Mouse (Mus musculus) hindbrain, embryonic 11.5 days (tissue): Measurements from ENCODE around the gene Scgb1c1. TPM values are rescaled to one million over a fixed set of nuclear protein-coding genes. Genes with fewer than 3 reads are reported as not detected.
"Not testable (repeated sequence)": the region's sequence is repeated elsewhere in the genome, so short reads cannot be mapped to it uniquely, and the experiment has no call there.

ENCODE experiments used
- ATAC-seq: fragments of 200-750 bp; cut with Nextera tagmentation; 2 replicates; pipeline ENCODE4 v1.8.0; 2017; ENCODE audit warnings: mild to moderate bottlenecking, moderate TSS enrichment, moderate library complexity; ENCODE audit not compliant: low FRiP score
- DNase-seq: peaks from one replicate; pipeline ENCODE4 v3.0.0-alpha.2; 2015; ENCODE audit warnings: low spot score
- H3K27ac ChIP-seq: fragments of 300-500 bp; sonication (generic); 2 replicates; pipeline ENCODE4 v1.5.1; 2014; ENCODE audit warnings: mild to moderate bottlenecking, low read depth, low read length
- H3K27me3 ChIP-seq: fragments of 300-500 bp; sonication (generic); 2 replicates; pipeline ENCODE4 v1.6.1; 2014; ENCODE audit warnings: mild to moderate bottlenecking, low read length, moderate library complexity, mixed read lengths; ENCODE audit not compliant: control insufficient read depth, insufficient read depth
- H3K36me3 ChIP-seq: fragments of 300-500 bp; sonication (generic); 2 replicates; pipeline ENCODE4 v1.6.1; 2014; ENCODE audit warnings: mild to moderate bottlenecking, low read length, moderate library complexity, mixed read lengths; ENCODE audit not compliant: control insufficient read depth, insufficient read depth
- H3K4me1 ChIP-seq: fragments of 300-500 bp; sonication (generic); replicated peaks from 2 replicates; pipeline ENCODE4 v1.6.1; 2014; ENCODE audit warnings: low read length, mixed read lengths; ENCODE audit not compliant: control insufficient read depth, insufficient read depth
- H3K4me2 ChIP-seq: fragments of 300-500 bp; sonication (generic); replicated peaks from 2 replicates; pipeline ENCODE4 v1.6.1; 2014; ENCODE audit warnings: mild to moderate bottlenecking, low read depth, low read length
- H3K4me3 ChIP-seq: fragments of 300-500 bp; sonication (generic); 2 replicates; pipeline ENCODE4 v1.5.1; 2014; ENCODE audit warnings: low read depth, low read length
- H3K9ac ChIP-seq: fragments of 300-500 bp; sonication (generic); 2 replicates; pipeline ENCODE4 v1.6.1; 2014; ENCODE audit warnings: low read depth, low read length
- H3K9me3 ChIP-seq: fragments of 300-500 bp; sonication (generic); 2 replicates; pipeline ENCODE4 v1.6.1; 2016; ENCODE audit warnings: low read length; ENCODE audit not compliant: control insufficient read depth
- WGBS: fragments of 180-500 bp; shearing (Covaris S2); extraction: QIAGEN DNeasy Blood & Tissue Kit; methylation state at CpG from one replicate; pipeline ENCODE4 v1.1.7; 2014; 5-methylcytosine and 5-hydroxymethylcytosine counted together
- polyA plus RNA-seq: library from polyadenylated mRNA; unstranded; fragments of >200 nt; fragmentation: Nextera tagmentation; extraction: Ambion mirVana; gene quantifications from 2 replicates; pipeline ENCODE4 v1.2.1, GENCODE M21; 2014

Scgb1c1 gene
- polyA plus RNA-seq, 1 experiment from 2014 or later = not detected

- DNase-seq (peak; percentile 98), ATAC-seq (peak; percentile 96)
- Histone ChIP-seq H3K4me2 (peak within 1 kb of the TSS; percentile 88), H3K9me3 (no peaks in the 10 kb centered on the region), H3K27me3 (no peaks in the 10 kb centered on the region), H3K4me3 (peak within 1 kb of the TSS; percentile 93), H3K27ac (peak within 1 kb of the TSS; percentile 66), H3K9ac (peak within 1 kb of the TSS; percentile 81), H3K36me3 (no peaks in the 10 kb centered on the region), H3K4me1 (0 out of 2 replicates have a peak, but pooled peaks cover 2% of the 10 kb centered on the region)
- WGBS = under 1% methylated on average over 58 of the region's 59 CpGs
These were observed 36.5 kb downstream of the Scgb1c1 start, which contains the start of the genes Psmd13 and Sirt3 for GRCm38 (mm10) chr7:140881696-140882468. Gene Psmd13, plus strand, starts transcription at chr7:140881968. Gene Sirt3, minus strand, starts transcription at chr7:140882309.

GRCm38 (mm10) chr7:140882469-140882803 lies 37.1 kb downstream of the Scgb1c1 start:
- Histone ChIP-seq H3K4me2 (peak overlapping the region; percentile 88), H3K4me3 (peak overlapping the region; percentile 93), H3K36me3 (no peaks in the 10 kb centered on the region), H3K4me1 (0 out of 2 replicates have a peak, but pooled peaks cover 2% of the 10 kb centered on the region), H3K9ac (peak overlapping the region; percentile 81), H3K9me3 (no peaks in the 10 kb centered on the region), H3K27me3 (no peaks in the 10 kb centered on the region), H3K27ac (peak overlapping the region; percentile 49)
- WGBS = 0% methylated on average over 12 of the region's 12 CpGs
- ATAC-seq (peak; percentile 75), DNase-seq (no peak)

- H3K27ac ChIP-seq, H3K9me3 ChIP-seq, H3K9ac ChIP-seq, DNase-seq, H3K4me2 ChIP-seq, ATAC-seq, H3K36me3 ChIP-seq, H3K4me3 ChIP-seq, H3K4me1 ChIP-seq, H3K27me3 ChIP-seq: not testable (repeated sequence)
- WGBS = 94% methylated on average over 16 of the region's 16 CpGs
These were observed 45.3 kb downstream of the Scgb1c1 start for GRCm38 (mm10) chr7:140890636-140891035.

- H3K36me3 ChIP-seq = peaks cover 18% of the 10 kb centered on the region
- no peak for DNase-seq
- no peak overlapping the region for H3K4me3 ChIP-seq
- H3K4me1 ChIP-seq = no peaks in the 10 kb centered on the region
- no peak for ATAC-seq
- H3K27me3 ChIP-seq = no peaks in the 10 kb centered on the region
- WGBS = 88% methylated on average over 7 of the region's 7 CpGs
- no peak overlapping the region for H3K9ac ChIP-seq
- H3K9me3 ChIP-seq = no peaks in the 10 kb centered on the region
- H3K4me2 ChIP-seq = no peak overlapping the region
- H3K27ac ChIP-seq = no peak overlapping the region
These were observed 48.7 kb downstream of the Scgb1c1 start for GRCm38 (mm10) chr7:140894031-140894430.

GRCm38 (mm10) chr7:140894611-140895010 lies 49.3 kb downstream of the Scgb1c1 start:
- Histone ChIP-seq H3K4me3 (no peak overlapping the region), H3K4me1 (no peaks in the 10 kb centered on the region), H3K9me3 (no peaks in the 10 kb centered on the region), H3K4me2 (no peak overlapping the region), H3K36me3 (peaks cover 18% of the 10 kb centered on the region; the same call in 1 of the 2 replicates), H3K27me3 (no peaks in the 10 kb centered on the region), H3K27ac (no peak overlapping the region), H3K9ac (no peak overlapping the region)
- ATAC-seq (no peak), DNase-seq (no peak)
- 95% methylated on average over 3 of the region's 3 CpGs for WGBS

Other genes with a start within 250 kb of the Scgb1c1 start
- gene Olfr46, start 244.3 kb upstream of the Scgb1c1 start, polyA plus RNA-seq = not detected in 2 replicates
- not detected in 2 replicates for gene Olfr61, start 216.6 kb upstream of the Scgb1c1 start, polyA plus RNA-seq
- not detected in 2 replicates for gene Olfr53, start 199.1 kb upstream of the Scgb1c1 start, polyA plus RNA-seq
- gene Olfr539, start 185.6 kb upstream of the Scgb1c1 start, polyA plus RNA-seq = not detected in 2 replicates
- not detected in 2 replicates for gene Olfr45, start 163.6 kb upstream of the Scgb1c1 start, polyA plus RNA-seq
- gene Olfr541, start 148.3 kb upstream of the Scgb1c1 start, polyA plus RNA-seq = not detected in 2 replicates
- gene Cyp2e1, start 81.8 kb upstream of the Scgb1c1 start, polyA plus RNA-seq = not detected in 2 replicates
- 0.45 TPM in 1 of 2 replicates, not detected in the other for gene Syce1, start 57.7 kb upstream of the Scgb1c1 start, polyA plus RNA-seq
- gene Zfp941, start 23.4 kb upstream of the Scgb1c1 start, polyA plus RNA-seq = 6.4 and 8.1 TPM in 2 replicates
- gene Urah, start 10.5 kb upstream of the Scgb1c1 start, polyA plus RNA-seq = 0.25 TPM in 1 of 2 replicates, not detected in the other
- not detected in 2 replicates for gene Odf3, start 2.3 kb downstream of the Scgb1c1 start, polyA plus RNA-seq
- gene Gm45785, start 10.8 kb downstream of the Scgb1c1 start, polyA plus RNA-seq = not detected in 2 replicates
- gene Ric8a, start 11.4 kb downstream of the Scgb1c1 start, polyA plus RNA-seq = 74.6 and 74.8 TPM in 2 replicates
- gene Bet1l, start 12.0 kb downstream of the Scgb1c1 start, polyA plus RNA-seq = 24.2 and 28.9 TPM in 2 replicates
- gene Psmd13, start 36.4 kb downstream of the Scgb1c1 start, polyA plus RNA-seq = 182 and 243 TPM in 2 replicates
- 21.6 and 23.3 TPM in 2 replicates for gene Sirt3, start 36.8 kb downstream of the Scgb1c1 start, polyA plus RNA-seq
- 0.86 TPM in 1 of 2 replicates, not detected in the other for gene Cox8b, start 54.9 kb downstream of the Scgb1c1 start, polyA plus RNA-seq
- 0.06 and 0.17 TPM in 2 replicates for gene Nlrp6, start 75.4 kb downstream of the Scgb1c1 start, polyA plus RNA-seq
- 9.7 and 10.6 TPM in 2 replicates for gene Pgghg, start 95.8 kb downstream of the Scgb1c1 start, polyA plus RNA-seq
- gene Ifitm5, start 104.7 kb downstream of the Scgb1c1 start, polyA plus RNA-seq = 0.27 and 0.54 TPM in 2 replicates
- gene Gm45717, start 110.4 kb downstream of the Scgb1c1 start, polyA plus RNA-seq = not detected in 2 replicates
- gene Ifitm2, start 110.4 kb downstream of the Scgb1c1 start, polyA plus RNA-seq = 290 and 308 TPM in 2 replicates
- 6.9 and 7.8 TPM in 2 replicates for gene Ifitm1, start 121.7 kb downstream of the Scgb1c1 start, polyA plus RNA-seq
- gene Ifitm3, start 165.2 kb downstream of the Scgb1c1 start, polyA plus RNA-seq = 18.6 and 20.6 TPM in 2 replicates
- gene Ifitm6, start 172.4 kb downstream of the Scgb1c1 start, polyA plus RNA-seq = 0.24 TPM in 1 of 2 replicates, not detected in the other
- gene Gm17387, start 183.6 kb downstream of the Scgb1c1 start, polyA plus RNA-seq = not detected in 2 replicates
- gene B4galnt4, start 215.6 kb downstream of the Scgb1c1 start, polyA plus RNA-seq = 15.1 and 18.1 TPM in 2 replicates
- gene Pkp3, start 232.7 kb downstream of the Scgb1c1 start, polyA plus RNA-seq = 2.0 and 2.6 TPM in 2 replicates